Mouse (Mus musculus) ovary, adult 18-20 months (tissue): ENCODE data around the gene Gm20509.
A peak's percentile ranks its signal among the peaks of the same experiment; 100 is the strongest.
"Not testable (repeated sequence)": the region's sequence is repeated elsewhere in the genome, so short reads cannot be mapped to it uniquely, and the experiment has no call there.

Source experiments
- DNase-seq: peaks from one replicate; pipeline ENCODE4 v3.0.0; 2022; ENCODE audit warnings: low spot score, mixed read lengths

Gm20509 gene

DNA sequence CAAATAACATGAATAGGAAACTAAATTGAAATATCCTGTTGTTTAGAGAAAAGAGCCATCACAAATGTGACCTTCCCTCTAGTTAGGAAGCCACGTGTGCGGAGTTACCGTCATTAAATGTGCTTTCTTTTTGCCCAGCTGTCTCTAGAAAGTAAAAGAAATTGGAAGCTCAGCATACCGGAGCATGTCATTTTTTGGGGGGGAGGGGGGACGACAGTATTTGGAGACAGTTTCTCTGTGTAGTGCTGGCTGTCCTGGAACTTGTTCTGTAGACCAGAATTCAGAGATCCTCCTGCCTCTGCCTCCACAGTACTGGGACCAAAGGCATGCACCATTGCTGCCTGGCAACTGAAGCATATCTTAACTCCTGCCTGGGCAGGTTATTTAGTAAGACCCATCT, 734 bp upstream of the Gm20509 start, which contains the start of gene Khdc3:
Gene Khdc3, plus strand, starts transcription at position 301 of the 400 bp plus-strand sequence.
- no peak for DNase-seq

GRCm38 (mm10) chr9:73103159-73103879, 1.0 kb downstream of the Gm20509 start:
- no peak for DNase-seq

GRCm38 (mm10) chr9:73103880-73104198, 1.6 kb downstream of the Gm20509 start:
- no peak for DNase-seq

GRCm38 (mm10) chr9:73105141-73105540, 2.9 kb downstream of the Gm20509 start:
- DNase-seq, result no peak

DNA sequence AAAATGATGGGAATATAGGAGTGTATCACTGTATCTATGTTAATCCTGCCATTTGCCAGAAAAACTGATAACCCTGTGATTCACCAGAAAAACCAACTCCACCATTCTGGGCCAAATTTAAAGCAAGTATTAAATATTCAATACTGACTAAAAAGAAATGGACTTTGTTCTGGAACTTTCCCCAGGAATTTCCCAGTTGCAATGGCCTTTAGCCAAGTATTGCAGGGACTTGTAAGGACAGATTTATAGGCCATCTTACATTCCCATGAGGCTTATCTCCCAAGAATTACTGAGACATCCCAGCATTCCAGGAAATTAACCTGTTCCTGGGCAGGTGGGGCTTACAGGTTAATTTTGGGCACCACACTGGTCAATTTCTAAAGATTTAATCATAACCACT, 3.5 kb downstream of the Gm20509 start:
- DNase-seq, result no peak

DNA sequence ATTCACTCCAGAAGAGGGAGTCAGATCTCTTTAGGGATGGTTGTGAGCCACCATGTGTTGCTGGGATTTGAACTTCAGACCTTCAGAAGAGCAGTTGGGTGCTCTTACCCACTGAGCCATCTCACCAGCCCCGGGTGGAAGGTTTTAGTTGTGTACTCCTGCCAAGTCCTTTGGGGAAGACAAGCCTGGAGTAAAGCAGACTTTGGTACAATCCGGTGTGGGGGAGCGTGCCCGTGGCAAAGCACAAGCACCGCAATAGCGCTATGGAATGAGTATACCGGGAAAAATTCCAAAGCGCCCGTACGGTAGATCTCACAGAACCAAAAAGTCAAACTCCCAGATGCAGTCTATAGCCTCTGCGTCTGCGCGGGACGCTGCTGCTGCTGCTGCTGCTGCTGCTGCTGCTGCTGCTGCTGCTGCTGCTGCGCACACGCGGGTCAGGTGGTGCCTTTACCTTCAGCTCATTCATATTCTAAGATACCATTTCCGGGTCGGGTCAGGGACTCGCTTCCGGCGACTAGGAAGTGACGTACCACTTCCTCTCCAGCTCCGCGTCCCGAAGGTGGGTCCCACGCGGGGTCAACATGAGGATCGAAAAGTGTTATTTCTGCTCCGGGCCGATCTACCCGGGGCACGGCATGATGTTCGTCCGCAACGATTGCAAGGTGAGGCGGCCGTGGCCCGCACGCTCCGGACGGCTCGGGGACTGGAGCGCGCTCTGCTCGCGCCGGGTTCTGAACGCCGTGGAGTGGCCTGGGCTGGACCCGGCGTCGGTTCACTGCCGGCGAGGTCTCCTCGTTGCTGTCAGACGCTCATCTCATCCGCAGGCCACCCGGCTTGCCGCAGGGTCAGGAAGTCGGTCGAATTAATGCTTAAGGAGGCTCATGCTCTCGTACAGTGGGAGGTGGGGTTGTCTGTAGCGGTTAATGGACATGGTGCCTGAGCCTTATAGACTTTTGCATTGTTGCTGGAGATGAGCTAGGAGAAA, 10.9 kb downstream of the Gm20509 start, which contains the start of gene Rsl24d1:
Gene Rsl24d1, plus strand, starts transcription at position 508 of the 988 bp plus-strand sequence.
- DNase-seq, result peak; percentile 79

DNA sequence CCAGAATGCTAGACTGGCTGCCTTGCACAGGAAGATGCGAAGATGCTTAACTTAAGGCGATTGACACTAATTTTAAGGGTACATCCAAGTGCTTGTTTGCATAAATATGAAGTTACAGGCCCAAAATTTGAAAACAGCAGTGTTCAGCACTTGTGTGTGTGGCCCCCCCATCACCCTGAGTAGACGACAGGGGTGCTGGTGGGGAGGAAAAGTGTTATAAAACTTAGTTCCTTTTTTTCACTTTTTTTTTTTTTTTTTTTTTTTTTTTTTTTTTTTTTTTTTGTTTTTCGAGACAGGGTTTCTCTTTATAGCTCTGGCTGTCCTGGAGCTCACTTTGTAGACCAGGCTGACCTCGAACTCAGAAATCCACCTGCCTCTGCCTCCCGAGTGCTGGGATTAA, 14.4 kb downstream of the Gm20509 start:
- not testable (repeated sequence) for DNase-seq

DNA sequence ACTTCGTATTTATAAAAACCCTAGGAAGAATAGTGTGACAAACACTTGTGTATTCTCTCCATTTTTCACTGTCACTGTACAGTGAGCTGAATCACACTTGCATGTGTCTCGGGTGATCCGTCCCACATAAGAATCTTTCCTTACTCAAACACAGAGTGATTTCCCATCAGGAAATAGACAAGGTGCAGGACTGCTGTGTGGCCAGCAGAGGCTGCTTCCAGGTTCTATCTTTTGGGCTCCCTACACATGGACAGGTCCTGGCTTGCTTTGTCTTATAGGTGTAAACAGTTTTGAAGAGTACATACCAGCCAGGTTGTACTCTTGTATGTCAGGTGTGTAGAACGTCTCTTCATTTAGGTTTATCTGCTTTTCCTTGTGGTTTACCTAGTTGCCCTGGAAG, 15.7 kb downstream of the Gm20509 start:
- DNase-seq, result no peak

- DNase-seq, result no peak
Observed at GRCm38 (mm10) chr9:73121735-73122134, 19.5 kb downstream of the Gm20509 start.

DNA sequence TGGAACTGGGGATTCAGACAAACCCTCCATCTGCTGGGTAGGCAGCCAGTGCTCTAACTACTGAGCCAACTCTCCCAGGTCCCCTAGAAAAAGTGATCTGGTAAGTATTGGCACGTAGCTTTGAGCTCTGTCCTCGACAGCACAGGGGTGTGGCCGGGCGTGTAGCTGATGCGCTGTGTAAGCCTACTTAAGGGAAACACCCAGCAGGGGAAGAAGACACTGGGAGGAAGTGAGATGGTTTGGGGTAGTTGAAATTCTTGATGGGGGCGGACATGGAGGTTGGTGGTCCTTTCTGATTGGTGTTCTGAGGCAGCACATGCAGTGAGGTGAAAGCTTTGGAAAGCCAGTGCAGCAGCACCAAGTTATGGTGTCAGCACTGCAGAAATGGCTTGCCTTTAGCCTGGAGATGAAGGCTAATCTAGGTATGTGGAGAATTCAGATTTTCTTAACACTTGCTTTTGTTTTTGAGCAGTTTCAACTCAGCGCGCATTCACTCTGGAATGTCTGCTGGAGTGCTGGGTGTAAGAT, 22.8 kb downstream of the Gm20509 start:
- no peak for DNase-seq

- no peak for DNase-seq
Observed at GRCm38 (mm10) chr9:73127457-73127856, 25.2 kb downstream of the Gm20509 start.

DNA sequence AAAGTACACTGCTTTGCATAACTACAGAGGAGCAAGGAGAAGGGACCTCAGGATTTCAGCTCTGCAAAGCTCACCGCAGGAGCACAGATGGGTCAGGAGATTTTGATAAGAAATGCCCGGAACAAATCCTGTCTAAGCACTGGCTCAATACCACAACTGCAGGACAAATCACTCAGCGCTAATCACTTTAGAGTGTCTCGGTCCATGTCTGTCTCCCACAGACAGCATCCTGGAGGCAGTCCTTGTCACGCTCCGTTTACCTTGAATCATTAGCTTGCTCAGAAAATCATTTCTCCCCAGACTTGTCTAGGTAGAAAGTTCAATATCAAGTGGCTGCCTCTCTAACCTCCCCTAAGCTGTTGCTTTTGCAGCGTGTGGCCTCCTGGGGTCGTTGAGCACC, 27.6 kb downstream of the Gm20509 start:
- DNase-seq, result no peak

GRCm38 (mm10) chr9:73130529-73130928, 28.3 kb downstream of the Gm20509 start:
- no peak for DNase-seq

- no peak for DNase-seq
Observed at GRCm38 (mm10) chr9:73137341-73137886, 35.1 kb downstream of the Gm20509 start.

- no peak for DNase-seq
Observed at GRCm38 (mm10) chr9:73154347-73154746, 52.1 kb downstream of the Gm20509 start.

- DNase-seq, result no peak
Observed at GRCm38 (mm10) chr9:73157968-73158367, 55.7 kb downstream of the Gm20509 start.

DNA sequence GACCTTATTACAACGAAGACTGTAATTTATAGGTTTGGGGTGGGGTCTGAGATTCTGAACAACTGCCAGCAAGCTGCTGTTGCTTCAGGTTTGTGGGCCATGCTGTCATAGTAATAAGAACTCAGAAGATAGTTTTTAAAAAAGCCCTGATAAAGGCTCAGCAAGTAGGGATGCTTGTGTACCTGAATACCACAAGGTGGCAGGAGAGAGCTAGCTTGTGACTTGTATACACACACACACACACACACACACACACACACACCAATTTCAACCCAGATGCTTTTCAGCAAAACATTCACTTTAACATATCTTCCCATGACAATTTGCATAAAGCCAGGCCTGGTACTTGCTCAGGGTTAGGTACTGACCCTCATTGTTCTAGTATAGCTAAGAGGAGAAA, 57.0 kb downstream of the Gm20509 start:
- no peak for DNase-seq

DNA sequence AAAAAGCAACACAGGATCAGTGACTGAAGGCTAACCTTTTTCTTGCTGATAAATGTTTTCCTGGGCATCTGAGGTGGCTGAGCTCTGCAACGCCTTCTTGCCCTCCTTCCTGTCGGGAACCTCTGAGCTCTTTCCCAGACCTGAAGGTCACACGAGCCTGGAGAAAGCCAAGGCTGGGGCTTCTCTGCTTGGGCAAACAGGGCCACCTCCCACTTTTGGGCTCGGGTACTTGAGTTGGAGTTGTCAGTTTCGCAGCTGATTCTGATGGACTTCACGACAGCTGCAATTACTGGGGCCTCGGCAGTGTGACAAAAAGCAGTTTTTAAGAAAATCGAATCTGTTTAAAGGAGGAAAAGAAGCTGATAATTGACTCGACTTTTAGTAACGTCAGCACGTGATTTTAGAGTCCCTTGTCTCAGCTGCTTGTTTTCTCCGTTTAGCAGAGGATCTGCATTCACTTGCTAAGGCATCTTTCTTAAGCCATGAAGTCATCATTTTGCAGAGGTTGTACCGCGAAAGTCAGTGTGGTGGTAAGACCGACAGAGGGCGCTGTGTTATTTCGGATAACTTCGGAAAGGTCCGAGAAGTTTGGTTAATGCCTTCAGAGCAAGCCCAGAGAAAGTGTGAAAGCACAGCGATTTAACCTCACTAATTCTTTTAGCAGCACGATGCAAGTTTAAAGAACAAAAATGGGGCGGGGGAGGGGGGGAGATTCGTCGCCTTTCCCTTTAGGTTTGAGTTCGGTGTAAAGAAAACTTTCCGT, 60.5 kb downstream of the Gm20509 start:
- DNase-seq, result peak; percentile 38

- peak; percentile 23 for DNase-seq
Observed at GRCm38 (mm10) chr9:73165631-73166030, 63.4 kb downstream of the Gm20509 start.
